Mouse (Mus musculus): ENCODE data around the gene Wdr83os. TPM values are rescaled to one million over a fixed set of nuclear protein-coding genes. Genes with fewer than 3 reads are reported as not detected.
A peak's percentile ranks its signal among the peaks of the same experiment; 100 is the strongest.
"Not testable (repeated sequence)": the region's sequence is repeated elsewhere in the genome, so short reads cannot be mapped to it uniquely, and the experiment has no call there.

The Wdr83os gene
- polyA plus RNA-seq, 1 experiment = 139 TPM

DNA sequence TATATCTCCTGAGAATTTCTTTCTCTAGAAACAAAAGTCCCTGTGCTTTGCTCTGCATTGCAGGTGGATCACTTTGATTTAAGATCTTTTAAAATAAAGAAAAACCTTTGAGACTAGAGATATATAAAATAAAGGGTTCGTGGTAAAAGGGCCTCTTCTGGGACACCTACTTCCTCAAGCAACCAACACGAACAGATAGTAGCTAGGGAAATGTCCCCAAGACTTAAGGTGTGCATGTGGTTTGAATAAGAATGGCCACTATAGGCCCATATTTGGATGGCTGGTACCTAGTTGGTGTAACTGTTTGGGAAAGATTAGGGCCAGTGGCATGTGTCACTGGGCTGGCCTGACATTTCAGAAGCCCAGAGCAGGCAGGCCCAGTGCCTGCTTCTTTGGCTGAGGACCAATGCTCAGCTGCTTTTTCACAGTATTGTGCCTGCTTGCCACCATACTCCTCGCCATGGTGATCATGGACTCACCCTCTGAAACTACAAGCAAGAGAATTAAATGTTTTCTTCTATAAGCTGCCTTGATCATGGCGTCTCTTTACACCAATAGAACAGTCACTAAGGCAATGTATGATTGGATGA is 19.6 kb downstream of the Wdr83os start:
- 80% methylated on average over 4 of the region's 4 CpGs for WGBS
- no peak for DNase-seq (ENCODE audit: low read depth, low spot score)

DNA sequence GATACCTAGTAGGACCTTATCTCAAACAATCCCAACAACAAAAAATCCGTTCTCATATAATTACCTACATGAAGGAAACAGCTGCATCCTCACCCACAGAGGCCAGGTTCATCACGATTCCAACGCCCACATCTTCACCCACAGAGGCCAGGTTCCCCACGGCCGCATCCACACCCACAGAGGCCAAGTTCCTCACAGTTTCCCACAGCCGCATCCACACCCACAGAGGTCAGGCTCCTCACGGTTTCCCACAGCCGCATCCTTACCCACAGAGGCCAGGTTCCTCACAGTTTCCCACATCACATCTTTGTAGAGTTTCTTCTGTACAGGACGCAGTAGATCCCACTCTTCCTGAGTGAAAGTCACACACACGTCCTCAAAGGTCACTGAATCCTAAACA is 32.7 kb downstream of the Wdr83os start:
- WGBS = 93% methylated on average over 10 of the region's 10 CpGs
- no peak for DNase-seq (ENCODE audit: low read depth, low spot score)

DNA sequence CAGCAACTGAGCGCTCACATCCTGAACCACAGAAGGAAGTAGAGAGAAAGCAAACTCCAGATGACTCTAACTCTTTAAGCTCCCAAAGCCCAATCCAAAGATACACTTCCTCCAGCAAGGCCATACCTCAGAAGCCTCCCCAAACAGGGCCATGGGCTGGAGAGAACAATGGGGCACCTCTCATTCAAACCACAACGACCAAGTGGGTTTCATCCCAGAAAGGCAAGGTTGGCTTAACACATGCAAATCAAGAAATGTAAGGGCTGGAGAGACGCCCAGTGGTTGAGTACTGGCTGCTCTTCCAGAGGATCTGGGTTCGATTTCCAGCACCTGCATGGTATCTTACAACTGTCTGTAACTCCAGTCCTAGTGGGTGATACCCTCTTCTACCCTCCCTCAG is 35.0 kb downstream of the Wdr83os start:
- 84% methylated on average over 4 of the region's 4 CpGs for WGBS
- DNase-seq (ENCODE audit: low read depth, low spot score) = no peak

DNA sequence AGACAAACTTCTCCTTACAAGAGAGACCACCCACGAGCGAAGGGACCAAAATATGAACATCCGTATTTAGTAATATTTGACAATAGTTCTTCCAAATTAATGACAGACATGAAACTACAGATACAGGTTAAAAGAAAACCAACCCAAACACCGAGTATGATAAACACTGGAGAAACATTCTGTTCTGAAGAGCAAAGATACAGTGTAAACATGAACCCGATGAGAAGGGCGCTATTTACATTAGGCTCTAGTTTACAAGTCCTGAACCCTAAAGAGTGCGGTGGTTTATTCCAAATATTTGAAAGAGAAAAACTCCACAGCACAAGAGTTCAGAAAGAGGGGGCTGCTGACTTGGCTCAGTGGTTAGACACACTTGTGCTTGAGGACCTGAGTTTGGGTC is 36.4 kb downstream of the Wdr83os start:
- WGBS = 70% methylated on average over 7 of the region's 7 CpGs
- DNase-seq (ENCODE audit: low read depth, low spot score) = no peak

DNA sequence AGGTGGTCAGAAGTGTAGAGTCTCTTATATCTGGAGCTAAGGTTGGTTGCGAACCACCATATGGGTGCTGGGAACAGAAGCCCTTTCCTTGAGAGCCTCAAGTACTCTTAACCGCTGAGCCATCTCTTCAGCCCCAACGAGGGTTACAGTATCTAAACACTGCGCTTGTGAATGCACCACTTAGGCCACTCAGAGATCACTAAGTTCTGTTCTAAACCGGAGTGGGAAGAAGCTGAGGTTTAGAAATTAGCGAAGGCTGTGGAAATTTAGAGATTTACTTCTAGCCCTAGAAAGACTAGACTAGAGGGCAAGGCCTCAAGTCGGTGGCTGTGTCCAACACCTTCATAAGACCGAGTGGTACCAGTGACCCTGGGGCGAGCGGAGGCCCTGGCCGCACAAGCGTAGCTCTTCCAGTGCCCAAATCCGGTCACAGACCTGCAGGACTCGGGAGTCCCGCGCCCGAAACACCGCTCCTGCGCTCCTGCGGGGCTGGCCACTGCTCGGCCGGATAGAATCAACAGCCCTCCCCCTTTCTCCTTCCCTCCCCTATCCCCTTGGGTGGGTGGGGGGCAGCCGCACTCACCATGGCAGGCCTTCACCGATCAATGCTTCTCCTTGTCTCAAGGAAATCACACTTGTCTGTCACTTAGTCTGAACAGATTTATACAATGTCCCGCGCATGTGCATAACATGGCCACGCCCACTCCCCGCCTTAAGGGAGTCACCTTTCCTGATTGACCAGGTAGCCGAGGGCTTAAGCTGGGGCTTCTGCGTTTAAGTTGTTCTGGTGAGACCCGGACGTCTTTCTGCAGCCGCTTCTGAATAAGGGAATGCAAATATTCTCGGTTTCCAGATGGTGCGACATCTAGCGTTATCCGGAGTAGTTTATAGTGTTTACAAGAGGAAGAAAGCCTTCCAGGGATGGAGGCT is 38.8 kb downstream of the Wdr83os start:
- peak; percentile 80 for DNase-seq (ENCODE audit: low read depth, low spot score)
- 5% methylated on average over 37 of the region's 37 CpGs for WGBS

DNA sequence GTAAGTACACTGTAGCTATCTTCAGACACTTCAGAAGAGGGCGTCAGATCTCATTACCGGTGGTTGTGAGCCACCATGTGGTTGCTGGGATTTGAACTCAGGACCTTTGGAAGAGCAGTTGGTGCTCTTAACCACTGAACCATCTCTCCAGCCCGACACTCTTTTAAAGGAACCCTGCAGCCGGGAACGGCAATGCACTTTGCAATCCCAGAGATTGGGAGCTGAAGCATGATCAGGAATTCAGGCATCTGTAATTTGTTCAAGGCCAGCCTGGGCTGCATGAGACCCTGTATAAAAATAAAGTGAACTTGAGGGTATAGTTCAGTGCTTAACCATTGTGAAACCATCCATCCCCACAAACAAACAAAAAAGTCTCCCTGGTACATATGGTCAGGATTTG is 39.7 kb downstream of the Wdr83os start:
- DNase-seq (ENCODE audit: low read depth, low spot score) = not testable (repeated sequence)
- 85% methylated on average over 5 of the region's 5 CpGs for WGBS

DNA sequence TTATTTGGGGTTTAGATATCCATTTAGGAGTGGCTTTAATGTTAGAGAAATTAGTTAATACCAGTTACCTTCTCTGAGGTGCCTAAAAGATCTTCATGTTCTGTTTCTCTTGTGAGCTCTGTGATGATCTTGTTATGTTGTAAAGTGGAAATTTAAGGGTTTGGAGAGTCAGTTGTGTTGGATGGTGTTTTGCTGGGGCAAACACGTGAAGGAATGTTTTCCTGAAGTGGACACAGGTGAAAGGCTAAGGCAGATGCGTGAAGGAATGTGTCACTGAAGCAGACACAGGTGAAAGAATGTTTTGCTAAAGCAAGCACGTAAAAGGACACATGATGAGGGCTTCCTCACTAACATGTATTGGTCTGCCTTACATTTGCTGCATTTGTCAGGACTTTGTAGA is 42.5 kb downstream of the Wdr83os start, which contains the start of gene Zfp791:
Gene Zfp791 (minus strand): TSS at position 101 of the 400 bp plus-strand sequence.
- whole genome bisulfite sequencing = 72% methylated on average over 3 of the region's 3 CpGs
- no peak for DNase-seq (ENCODE audit: low read depth, low spot score)

DNA sequence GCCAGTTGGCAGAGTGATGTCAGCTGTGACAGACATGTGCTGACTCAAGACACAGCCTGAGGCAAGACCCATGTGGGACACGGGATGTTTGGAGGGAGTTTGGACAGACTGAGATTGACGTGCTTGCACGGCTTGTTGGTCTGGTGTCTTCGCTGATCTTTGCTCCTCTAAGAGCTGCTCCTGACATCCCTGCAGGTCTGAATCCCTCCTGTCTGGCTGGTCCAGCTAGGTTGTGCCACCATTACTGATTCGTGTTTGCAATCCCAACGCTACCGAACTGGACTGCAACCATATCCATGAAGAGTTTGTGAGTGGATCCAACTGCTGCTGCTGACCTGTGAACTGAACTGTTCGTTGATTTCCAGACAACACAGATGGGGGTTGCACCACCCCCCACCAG is 43.2 kb downstream of the Wdr83os start:
- 94% methylated on average over 8 of the region's 8 CpGs for WGBS
- DNase-seq (ENCODE audit: low read depth, low spot score) = no peak

Other genes with a start within 250 kb of the Wdr83os start
- 13.4 and 22.8 TPM in 2 replicates for gene Gadd45gip1, start 249.2 kb upstream of the Wdr83os start, polyA plus RNA-seq (2012; rRNA removed)
- 49.3 and 65.9 TPM in 2 replicates for gene Rad23a, start 240.1 kb upstream of the Wdr83os start, polyA plus RNA-seq (2012; rRNA removed)
- 402 and 404 TPM in 2 replicates for gene Calr, start 233.8 kb upstream of the Wdr83os start, polyA plus RNA-seq (2012; rRNA removed)
- gene Farsa, start 223.8 kb upstream of the Wdr83os start, polyA plus RNA-seq (2012; rRNA removed) = 50.9 and 54.2 TPM in 2 replicates
- gene Syce2, start 208.6 kb upstream of the Wdr83os start, polyA plus RNA-seq (2012; rRNA removed) = 3.5 and 5.5 TPM in 2 replicates
- gene Gcdh, start 186.8 kb upstream of the Wdr83os start, polyA plus RNA-seq (2012; rRNA removed) = 38.6 and 64.2 TPM in 2 replicates
- 0.38 and 0.43 TPM in 2 replicates for gene Klf1, start 178.8 kb upstream of the Wdr83os start, polyA plus RNA-seq (2012; rRNA removed)
- gene Dnase2a, start 172.2 kb upstream of the Wdr83os start, polyA plus RNA-seq (2012; rRNA removed) = 8.4 and 8.7 TPM in 2 replicates
- 0.36 and 0.49 TPM in 2 replicates for gene Mast1, start 143.4 kb upstream of the Wdr83os start, polyA plus RNA-seq (2012; rRNA removed)
- not detected in 2 replicates for gene Rtbdn, start 133.7 kb upstream of the Wdr83os start, polyA plus RNA-seq (2012; rRNA removed)
- gene Gm49661, start 111.3 kb upstream of the Wdr83os start, polyA plus RNA-seq (2012; rRNA removed) = 1.2 and 1.4 TPM in 2 replicates
- 183 and 200 TPM in 2 replicates for gene Prdx2, start 111.2 kb upstream of the Wdr83os start, polyA plus RNA-seq (2012; rRNA removed)
- 48.2 and 52.8 TPM in 2 replicates for gene Rnaseh2a, start 111.0 kb upstream of the Wdr83os start, polyA plus RNA-seq (2012; rRNA removed)
- gene Junb, start 102.0 kb upstream of the Wdr83os start, polyA plus RNA-seq (2012; rRNA removed) = 80.2 and 118 TPM in 2 replicates
- 33.8 and 49.0 TPM in 2 replicates for gene Hook2, start 90.1 kb upstream of the Wdr83os start, polyA plus RNA-seq (2012; rRNA removed)
- gene Best2, start 66.2 kb upstream of the Wdr83os start, polyA plus RNA-seq (2012; rRNA removed) = 0.33 TPM in 1 of 2 replicates, not detected in the other
- 142 and 146 TPM in 2 replicates for gene Asna1, start 55.5 kb upstream of the Wdr83os start, polyA plus RNA-seq (2012; rRNA removed)
- 93.9 and 101 TPM in 2 replicates for gene Trir, start 53.9 kb upstream of the Wdr83os start, polyA plus RNA-seq (2012; rRNA removed)
- 34.5 and 50.7 TPM in 2 replicates for gene Tnpo2, start 43.8 kb upstream of the Wdr83os start, polyA plus RNA-seq (2012; rRNA removed)
- gene Fbxw9, start 20.7 kb upstream of the Wdr83os start, polyA plus RNA-seq (2012; rRNA removed) = 33.9 and 40.8 TPM in 2 replicates
- 0.73 and 1.0 TPM in 2 replicates for gene Gm5741, start 12.8 kb upstream of the Wdr83os start, polyA plus RNA-seq (2012; rRNA removed)
- 33.3 and 41.4 TPM in 2 replicates for gene Dhps, start 9.0 kb upstream of the Wdr83os start, polyA plus RNA-seq (2012; rRNA removed)
- 29.4 and 33.9 TPM in 2 replicates for gene Wdr83, start 566 bp downstream of the Wdr83os start, polyA plus RNA-seq (2012; rRNA removed)
- gene Man2b1, start 2.5 kb downstream of the Wdr83os start, polyA plus RNA-seq (2012; rRNA removed) = 37.4 and 64.2 TPM in 2 replicates
- 0.96 and 1.5 TPM in 2 replicates for gene Zfp791, start 42.4 kb downstream of the Wdr83os start, polyA plus RNA-seq (2012; rRNA removed)
- gene Cks1brt, start 71.2 kb downstream of the Wdr83os start, polyA plus RNA-seq (2012; rRNA removed) = not detected in 2 replicates
- not detected in 2 replicates for gene Olfr371, start 145.2 kb downstream of the Wdr83os start, polyA plus RNA-seq (2012; rRNA removed)
- gene Orc6, start 218.9 kb downstream of the Wdr83os start, polyA plus RNA-seq (2012; rRNA removed) = 8.2 and 11.3 TPM in 2 replicates
- 19.7 and 20.9 TPM in 2 replicates for gene Vps35, start 219.1 kb downstream of the Wdr83os start, polyA plus RNA-seq (2012; rRNA removed)

Measured in large intestine, adult 2 months (tissue).